Mouse (Mus musculus): ENCODE results near the gene H2al1m.
"Not testable (repeated sequence)": the region's sequence is repeated elsewhere in the genome, so short reads cannot be mapped to it uniquely, and the experiment has no call there.

Gene H2al1m

DNA sequence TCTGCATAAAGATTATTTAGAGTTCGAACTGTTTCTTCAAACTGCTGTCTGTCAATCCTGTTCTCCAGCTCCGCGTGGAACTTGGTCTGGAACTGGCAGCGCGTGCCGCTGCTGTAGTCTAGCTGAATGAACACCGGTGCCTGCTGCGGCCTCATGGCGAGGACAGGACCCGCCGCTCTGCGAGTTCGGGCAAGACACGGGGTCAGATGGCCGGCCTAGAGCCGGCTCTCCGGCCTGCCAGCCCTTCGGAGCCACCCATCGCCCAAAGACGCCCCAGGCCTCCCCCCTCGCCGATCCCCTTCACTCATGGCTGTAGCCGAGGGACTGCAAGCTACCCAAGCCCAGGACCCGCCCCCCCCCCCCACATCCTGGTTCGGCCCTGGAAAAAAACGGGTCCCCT lies 44.4 kb downstream of the H2al1m start:
- DNase-seq (ENCODE audit: low spot score in 2 of 2) = not testable (repeated sequence)

DNA sequence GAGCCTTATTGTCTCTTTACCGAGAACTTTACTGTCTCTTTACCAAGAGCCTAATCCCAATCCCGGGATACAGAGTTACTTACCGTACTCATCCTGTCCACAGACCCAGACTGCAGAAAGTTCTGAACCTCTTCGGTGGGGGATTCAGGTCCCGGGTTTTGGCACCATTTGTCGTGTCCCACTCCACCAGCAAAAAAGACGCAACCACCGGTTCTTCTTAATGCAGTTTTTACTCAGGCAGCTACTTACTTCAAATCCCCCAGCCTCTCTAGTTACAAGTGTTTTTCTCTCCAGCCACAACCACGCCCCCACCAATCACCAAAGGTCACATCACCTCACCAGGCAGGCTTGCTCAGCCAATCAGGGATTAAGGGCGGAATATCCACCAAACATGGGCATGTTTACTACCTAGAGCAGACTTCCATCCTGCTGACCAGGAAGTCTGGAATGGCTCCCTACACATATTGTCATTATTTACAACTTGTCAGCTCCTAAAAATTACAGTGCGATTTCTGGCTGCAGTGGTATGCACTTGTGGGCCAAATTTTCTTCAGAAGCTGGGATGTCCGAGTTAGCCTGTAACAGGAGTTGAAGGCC lies 48.9 kb downstream of the H2al1m start:
- DNase-seq (ENCODE audit: low spot score in 2 of 2) = not testable (repeated sequence)

DNA sequence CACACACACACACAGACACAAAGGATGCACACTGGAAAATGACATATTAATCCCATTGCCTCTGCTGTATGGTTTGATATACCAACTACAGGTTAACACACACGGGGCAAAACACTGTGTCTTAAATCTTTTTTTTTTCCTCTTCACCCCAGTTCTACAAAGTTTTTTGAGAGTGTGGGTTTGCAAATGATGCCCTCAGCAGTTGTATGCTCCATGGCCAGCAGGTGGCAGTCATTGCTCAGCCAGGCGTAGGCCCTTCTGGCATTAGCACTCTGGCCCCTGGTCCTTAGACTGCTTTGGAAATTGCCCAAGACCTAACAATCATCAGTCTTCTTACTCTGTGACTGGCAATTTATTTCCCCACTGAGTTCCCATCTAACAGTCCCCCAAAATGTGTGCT lies 49.5 kb downstream of the H2al1m start:
- peak in 1 of 2 experiments; percentile 47 for DNase-seq (ENCODE audit: low spot score in 2 of 2)
